Mouse (Mus musculus) stomach, postnatal 0 days (tissue): ENCODE measurements at regions not wholly inside any gene's neighbourhood (a gene's known extent, or its start where the extent isn't known, plus 50 kb on each side); places are given as distances from the start of the nearest gene placed in this dataset.

Source experiments
- ATAC-seq: fragments of 200-750 bp; cut with Nextera tagmentation; 2 replicates; pipeline ENCODE4 v1.8.0; 2017; ENCODE audit not compliant: low FRiP score, low TSS enrichment
- DNase-seq: peaks from one replicate; pipeline ENCODE4 v3.0.0-alpha.2; 2016; ENCODE audit warnings: low spot score
- H3K27ac ChIP-seq: fragments of 300-500 bp; sonication (generic); replicated peaks from 2 replicates; pipeline ENCODE4 v1.5.1; 2014; ENCODE audit warnings: mild to moderate bottlenecking, control low read depth
- H3K27me3 ChIP-seq: fragments of 300-500 bp; sonication (generic); 2 replicates; pipeline ENCODE4 v1.6.1; 2014; ENCODE audit warnings: low read length; ENCODE audit not compliant: control insufficient read depth, insufficient read depth
- H3K36me3 ChIP-seq: fragments of 300-500 bp; sonication (generic); 2 replicates; pipeline ENCODE4 v1.6.1; 2014; ENCODE audit warnings: low read length, mixed read lengths; ENCODE audit not compliant: control insufficient read depth, insufficient read depth
- H3K4me1 ChIP-seq: fragments of 300-500 bp; sonication (generic); replicated peaks from 2 replicates; pipeline ENCODE4 v1.6.1; 2014; ENCODE audit warnings: antibody characterized with exemption; ENCODE audit not compliant: control insufficient read depth, insufficient read depth
- H3K4me2 ChIP-seq: fragments of 300-500 bp; sonication (generic); replicated peaks from 2 replicates; pipeline ENCODE4 v1.6.1; 2014; ENCODE audit warnings: low read depth, mild to moderate bottlenecking, control low read depth, moderate library complexity
- H3K4me3 ChIP-seq: fragments of 300-500 bp; sonication (generic); 2 replicates; pipeline ENCODE4 v1.5.1; 2014; ENCODE audit warnings: low read depth, low read length, control low read depth
- H3K9ac ChIP-seq: fragments of 300-500 bp; sonication (generic); 2 replicates; pipeline ENCODE4 v1.6.1; 2014; ENCODE audit warnings: mild to moderate bottlenecking, low read length, control low read depth, mixed read lengths
- H3K9me3 ChIP-seq: fragments of 300-500 bp; sonication (generic); 2 replicates; pipeline ENCODE4 v1.6.1; 2016; ENCODE audit warnings: low read length; ENCODE audit not compliant: control insufficient read depth
- CTCF ChIP-seq: IDR thresholded peaks from 2 replicates; pipeline ENCODE4 v1.5.1; 2016; ENCODE audit warnings: antibody characterized with exemption, low read depth, mild to moderate bottlenecking, moderate library complexity
- EP300 ChIP-seq: optimal IDR thresholded peaks from 2 replicates; pipeline ENCODE3; 2016; ENCODE audit warnings: antibody characterized with exemption
- WGBS: fragments of 180-500 bp; shearing (Covaris S2); extraction: QIAGEN DNeasy Blood & Tissue Kit; methylation state at CpG from one replicate; pipeline ENCODE4 v1.1.7; 2014; 5-methylcytosine and 5-hydroxymethylcytosine counted together

DNA sequence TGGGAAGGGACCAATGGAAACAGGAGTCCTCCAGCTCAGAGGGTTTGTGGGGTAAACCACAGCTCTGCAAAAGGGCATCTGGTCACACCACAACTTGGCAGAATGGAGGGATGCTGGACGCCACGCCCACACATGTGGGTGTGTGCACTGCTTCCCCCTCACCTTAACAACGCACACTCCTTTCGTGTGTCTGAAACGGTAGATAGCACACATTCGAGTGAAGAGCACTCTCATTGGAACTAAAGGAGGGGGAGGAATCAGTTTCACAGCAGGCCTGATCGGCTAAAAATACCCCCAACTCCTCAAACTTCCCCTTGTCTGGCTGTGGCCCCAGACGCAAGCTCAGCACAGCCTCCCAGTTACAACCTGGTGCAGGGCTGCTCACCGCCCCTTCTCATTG lies 118.3 kb upstream of the Klf14 start:
- ATAC-seq (no peak), DNase-seq (no peak)
- Histone ChIP-seq H3K4me1 (peaks cover 10% of the 10 kb centered on the region), H3K4me3 (no peak overlapping the region), H3K9ac (no peak overlapping the region), H3K27me3 (no peaks in the 10 kb centered on the region), H3K36me3 (no peaks in the 10 kb centered on the region), H3K4me2 (no peak overlapping the region), H3K9me3 (no peaks in the 10 kb centered on the region), H3K27ac (no peak overlapping the region)
- TF ChIP-seq CTCF (no peak), EP300 (no peak)
- 60% methylated on average over 9 of the region's 9 CpGs for WGBS

DNA sequence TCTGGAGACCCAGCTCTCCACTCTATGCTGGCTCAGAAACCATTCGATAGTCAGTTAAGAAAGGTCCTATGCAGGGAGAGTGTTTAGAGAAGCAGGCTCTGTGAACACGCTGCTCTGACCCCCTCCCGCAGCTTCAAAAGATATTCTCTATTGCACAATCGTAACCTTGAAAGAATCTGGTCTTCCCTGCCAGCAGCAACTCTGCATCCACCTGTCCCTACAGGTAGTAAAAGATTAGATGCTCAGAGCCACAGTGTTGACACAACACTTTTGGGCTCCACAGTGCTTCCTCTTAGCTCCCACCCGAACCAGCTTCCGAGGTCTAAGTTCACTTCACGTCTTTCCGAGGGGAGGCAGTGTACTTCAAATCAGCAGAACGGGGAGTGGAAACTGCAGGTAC lies 118.9 kb upstream of the Klf14 start:
- H3K4me3 ChIP-seq: no peak overlapping the region
- H3K36me3 ChIP-seq: no peaks in the 10 kb centered on the region
- H3K27ac ChIP-seq: peak overlapping the region; percentile 58
- H3K4me1 ChIP-seq: peaks cover 10% of the 10 kb centered on the region
- ATAC-seq (no peak), DNase-seq (no peak)
- H3K9me3 ChIP-seq: no peaks in the 10 kb centered on the region
- 49% methylated on average over 9 of the region's 9 CpGs for WGBS
- no peak overlapping the region for H3K4me2 ChIP-seq
- H3K9ac ChIP-seq: no peak overlapping the region
- no peaks in the 10 kb centered on the region for H3K27me3 ChIP-seq
- TF ChIP-seq CTCF: no peak
- no peak for TF ChIP-seq EP300

DNA sequence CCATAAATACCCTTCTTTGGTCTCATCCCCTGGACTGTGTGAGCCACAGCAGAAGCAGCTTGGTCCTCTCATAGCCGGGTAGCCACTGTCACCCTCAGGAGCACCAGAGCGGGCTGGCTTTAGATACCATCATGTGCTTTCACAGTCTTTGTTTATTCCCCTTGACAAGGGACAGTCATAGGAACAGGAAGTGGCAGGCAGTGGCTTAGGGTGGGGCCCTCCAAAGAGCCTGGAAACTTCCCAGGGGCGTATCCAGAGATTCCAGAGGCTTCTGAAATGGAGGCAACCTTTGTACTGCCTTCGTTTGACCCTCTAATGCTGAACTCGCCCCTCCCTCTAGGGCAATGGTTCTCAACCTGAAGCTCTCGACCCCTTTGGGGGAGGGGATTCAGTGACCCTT lies 119.5 kb upstream of the Klf14 start:
- peak; percentile 68 for ATAC-seq
- H3K4me2 ChIP-seq: no peak overlapping the region
- DNase-seq: peak; percentile 65
- no peaks in the 10 kb centered on the region for H3K36me3 ChIP-seq
- 49% methylated on average over 6 of the region's 6 CpGs for WGBS
- H3K27ac ChIP-seq: peak overlapping the region; percentile 58
- no peak overlapping the region for H3K4me3 ChIP-seq
- peaks cover 10% of the 10 kb centered on the region for H3K4me1 ChIP-seq
- TF ChIP-seq CTCF (no peak), EP300 (no peak)
- H3K27me3 ChIP-seq: no peaks in the 10 kb centered on the region
- H3K9ac ChIP-seq: no peak overlapping the region
- no peaks in the 10 kb centered on the region for H3K9me3 ChIP-seq

DNA sequence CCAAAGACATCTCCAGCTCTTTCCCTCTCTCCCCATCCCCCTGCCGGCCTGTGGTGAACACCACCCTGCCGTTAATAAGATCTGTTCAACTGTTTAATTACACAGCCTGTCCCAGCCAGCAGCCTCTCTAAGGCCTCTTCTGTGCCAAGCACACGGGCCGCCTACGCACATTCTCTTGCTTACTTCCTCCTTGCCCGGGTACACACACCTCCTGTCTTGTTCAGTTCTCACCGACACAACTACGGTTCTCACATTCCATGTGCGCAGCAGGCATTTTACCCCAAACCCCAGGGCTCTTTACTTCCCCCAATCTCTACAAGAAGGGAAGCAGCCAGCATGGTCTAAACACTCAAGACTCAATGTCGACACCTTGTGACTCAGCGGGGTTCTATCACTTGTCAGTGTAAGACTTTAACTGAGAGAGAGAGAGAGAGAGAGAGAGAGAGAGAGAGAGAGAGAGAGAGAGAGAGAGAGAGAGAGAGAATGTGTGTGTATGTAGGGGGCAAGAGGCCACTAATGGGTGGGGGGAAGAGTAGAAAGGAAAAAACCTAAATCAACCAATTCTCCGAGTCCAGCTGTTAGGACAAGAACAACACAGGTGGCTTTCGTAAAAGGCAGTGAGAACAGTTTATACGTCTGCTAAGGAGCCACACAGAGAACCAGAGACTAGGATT lies 120.8 kb upstream of the Klf14 start:
- Histone ChIP-seq H3K27me3 (no peaks in the 10 kb centered on the region), H3K36me3 (no peaks in the 10 kb centered on the region), H3K4me3 (no peak overlapping the region), H3K9ac (no peak overlapping the region), H3K9me3 (no peaks in the 10 kb centered on the region), H3K4me2 (no peak overlapping the region), H3K27ac (peak overlapping the region; percentile 40; the same call in 1 of the 2 replicates), H3K4me1 (peaks cover 10% of the 10 kb centered on the region)
- no peak for ATAC-seq
- no peak for TF ChIP-seq EP300
- TF ChIP-seq CTCF: no peak; the same call in 1 of the 2 replicates
- WGBS: 50% methylated on average over 14 of the region's 14 CpGs
- peak; percentile 46 for DNase-seq

DNA sequence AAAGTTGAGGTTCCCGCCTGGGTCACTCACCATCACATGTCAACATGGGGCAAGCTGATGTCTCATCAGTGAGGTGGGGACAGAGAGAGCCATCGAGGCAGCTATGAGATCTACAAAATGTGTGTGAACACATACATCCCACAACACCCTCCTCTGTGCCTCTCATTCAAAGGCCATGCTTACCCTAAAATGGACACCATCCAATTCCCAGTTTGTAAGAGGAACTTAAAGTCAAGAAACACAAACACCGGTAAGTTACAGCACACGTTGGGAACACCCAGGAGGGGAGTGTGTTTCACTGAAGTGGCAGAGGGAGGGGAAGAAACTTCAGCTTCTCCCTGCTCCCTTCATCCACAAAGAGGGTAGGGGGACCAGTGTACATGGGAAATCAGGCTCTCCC lies 121.4 kb upstream of the Klf14 start:
- Histone ChIP-seq H3K9me3 (no peaks in the 10 kb centered on the region), H3K4me2 (no peak overlapping the region), H3K27ac (no peak overlapping the region), H3K27me3 (no peaks in the 10 kb centered on the region), H3K36me3 (no peaks in the 10 kb centered on the region), H3K4me3 (no peak overlapping the region), H3K4me1 (peaks cover 7% of the 10 kb centered on the region), H3K9ac (no peak overlapping the region)
- DNase-seq: no peak
- ATAC-seq: no peak
- TF ChIP-seq EP300: no peak
- TF ChIP-seq CTCF: no peak
- WGBS: 51% methylated on average over 4 of the region's 4 CpGs

DNA sequence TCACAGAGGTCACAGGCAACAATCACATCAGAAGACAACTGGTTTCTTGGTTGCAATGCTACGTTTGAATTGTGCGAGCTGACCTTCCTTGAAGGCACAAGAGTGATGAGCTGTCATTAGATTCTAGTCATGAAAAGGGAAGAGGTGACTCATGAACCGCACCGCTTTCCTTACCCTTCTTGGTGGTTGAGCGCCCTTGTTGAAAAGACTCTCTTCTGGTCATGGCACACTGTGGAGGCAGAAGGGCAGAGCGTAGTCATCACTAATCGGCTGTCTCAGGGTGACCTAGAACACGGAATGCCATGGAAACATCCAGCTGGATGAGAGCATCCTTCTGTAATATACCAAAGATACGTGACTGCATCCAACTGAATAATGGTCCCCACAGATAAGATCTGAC lies 121.8 kb upstream of the Klf14 start:
- Histone ChIP-seq H3K9ac (no peak overlapping the region), H3K27me3 (no peaks in the 10 kb centered on the region), H3K9me3 (no peaks in the 10 kb centered on the region), H3K4me2 (no peak overlapping the region), H3K36me3 (no peaks in the 10 kb centered on the region), H3K27ac (no peak overlapping the region), H3K4me1 (peaks cover 4% of the 10 kb centered on the region; the same call in 1 of the 2 replicates), H3K4me3 (no peak overlapping the region)
- TF ChIP-seq CTCF (no peak), EP300 (no peak)
- no peak for DNase-seq
- ATAC-seq: no peak
- 76% methylated on average over 9 of the region's 9 CpGs for WGBS
